Mouse (Mus musculus): ENCODE results near the gene Crebbp. TPM values are rescaled to one million over a fixed set of nuclear protein-coding genes. Genes with fewer than 3 reads are reported as not detected.

Crebbp gene
- polyA plus RNA-seq (2012; fragmentation: generic; extraction: Trizol): 10 to 100 TPM in 1 of 2 experiments, 1 to 10 TPM in 1; 5.5 to 10.4 TPM

DNA sequence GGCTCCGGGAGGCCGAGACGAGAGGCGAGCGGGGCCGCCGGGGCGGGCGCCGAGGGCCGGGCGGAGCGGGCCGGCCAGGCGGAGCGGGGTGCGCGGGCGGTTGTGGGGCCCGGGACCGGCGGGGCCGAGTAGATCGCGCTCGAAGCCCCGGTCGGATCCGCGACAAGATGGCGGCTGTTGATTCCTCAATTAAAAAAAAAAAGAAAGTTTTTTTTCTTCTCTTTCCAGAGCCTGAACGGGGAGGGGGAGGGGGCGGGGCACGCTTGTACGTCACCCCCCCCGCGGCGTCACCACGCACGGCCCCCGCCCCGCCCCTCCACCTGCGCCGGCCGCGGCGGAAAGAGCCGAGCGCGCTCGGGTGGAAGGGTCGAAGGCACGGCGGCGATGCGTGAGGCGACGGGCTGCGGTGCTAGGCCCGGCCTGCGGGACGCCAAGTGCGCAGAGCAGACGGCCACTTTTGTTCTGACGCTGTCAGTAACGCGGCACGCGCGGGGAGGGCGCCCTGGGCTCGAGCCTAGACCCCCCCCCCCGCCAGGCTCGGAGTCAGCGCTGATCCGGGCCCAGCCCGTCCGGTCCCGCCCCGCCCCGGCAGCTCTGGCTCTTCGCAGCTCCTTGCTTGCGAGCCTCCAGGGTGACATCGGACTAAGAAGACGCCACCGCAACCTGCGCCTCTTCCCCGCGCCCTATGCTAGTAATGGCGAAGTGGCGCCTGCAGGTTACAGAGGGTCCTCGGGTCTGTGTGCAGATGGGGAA lies at the start of gene Crebbp:
Gene Crebbp, minus strand, starts transcription at position 199 of the 753 bp plus-strand sequence.

DNA sequence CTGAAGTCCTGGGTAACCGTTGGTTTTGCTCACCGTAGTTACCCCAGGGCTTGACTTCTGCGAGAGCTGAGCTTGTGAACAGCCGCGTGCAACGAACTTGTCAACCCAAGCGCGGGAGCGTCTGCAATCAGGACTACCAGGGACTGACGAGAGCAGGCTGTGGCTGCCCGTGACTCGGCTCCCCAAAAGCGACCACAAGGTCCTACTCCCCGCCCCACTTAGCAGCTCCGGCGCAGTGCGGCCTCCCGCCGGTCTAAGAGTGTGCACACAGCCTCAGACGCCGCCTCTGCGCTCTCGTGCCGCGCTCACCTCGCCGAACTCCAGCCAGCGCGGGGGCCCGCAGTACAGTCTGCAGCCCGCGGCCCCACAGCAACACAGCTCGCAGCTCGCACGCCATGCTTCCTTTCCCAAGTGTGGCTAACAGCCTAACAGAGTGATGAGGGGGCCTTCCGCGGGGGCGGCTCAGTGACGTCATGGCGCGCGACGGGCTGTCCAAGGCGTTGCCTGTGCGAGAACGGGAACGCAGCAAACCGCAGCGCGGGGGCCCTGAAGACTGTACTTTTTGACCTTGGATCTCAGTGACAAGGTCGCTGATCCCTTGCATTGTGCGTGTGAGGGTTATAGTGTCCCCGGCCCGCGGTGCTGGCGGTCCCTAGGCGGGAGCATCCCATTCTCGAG lies 136.3 kb downstream of the Crebbp start, which contains the start of gene Trap1:
Gene Trap1, minus strand, starts transcription at position 444 of the 678 bp plus-strand sequence.

DNA sequence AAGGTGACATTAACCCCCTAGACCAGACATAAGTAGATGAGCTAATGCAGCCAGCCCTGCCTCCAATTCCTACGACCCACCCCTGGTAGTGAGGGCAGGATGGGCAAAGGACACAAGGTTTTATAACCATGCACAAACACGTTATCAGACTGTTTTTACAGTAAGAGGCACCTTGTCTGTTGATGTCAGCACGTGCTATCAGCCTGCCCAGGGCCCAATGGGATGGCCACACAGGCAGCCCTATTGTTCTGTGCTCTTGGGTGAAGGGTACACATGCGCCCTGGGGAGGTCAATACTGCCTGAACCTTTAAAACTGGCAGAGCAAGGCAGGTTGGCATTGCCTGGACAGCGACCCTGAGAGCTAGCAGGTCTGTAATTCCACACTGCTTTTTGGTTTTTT lies 177.0 kb downstream of the Crebbp start, which contains the start of gene Dnase1:
Gene Dnase1, plus strand, starts transcription at position 136 of the 400 bp plus-strand sequence.

Other genes starting within 250 kb of the Crebbp start
- 1 to 10 TPM; 1.1 TPM for gene Nlrc3, start 237.4 kb downstream of the Crebbp start, polyA plus RNA-seq (2012; fragmentation: generic; extraction: Trizol)
- gene Slx4, start 210.2 kb downstream of the Crebbp start, polyA plus RNA-seq (2012; fragmentation: generic; extraction: Trizol): 10 to 100 TPM in 1 of 2 experiments, 1 to 10 TPM in 1; 3.1 to 19.0 TPM
- gene Dnase1, start 177.1 kb downstream of the Crebbp start, polyA plus RNA-seq (2012; fragmentation: generic; extraction: Trizol): 1 to 10 TPM in 1 of 2 experiments, under 1 TPM in 1; 0.25 to 2.2 TPM
- gene Trap1, start 136.2 kb downstream of the Crebbp start, polyA plus RNA-seq (2012; fragmentation: generic; extraction: Trizol): 10 to 100 TPM; 47.1 to 71.8 TPM
- gene Adcy9, start 206.5 kb upstream of the Crebbp start, polyA plus RNA-seq (2012; fragmentation: generic; extraction: Trizol): 1 to 10 TPM in 1 of 2 experiments, under 1 TPM in 1; 0.34 to 2.3 TPM

Measured in C3H10T1/2 (cell line).